Mouse (Mus musculus): ENCODE data around the gene Hlx.

- TF ChIP-seq CTCF (IDR thresholded peaks at IDR 0.05; ENCODE audit: control insufficient read depth, insufficient read depth, insufficient read length) = no peak
- TF ChIP-seq FOSL1 (IDR thresholded peaks at IDR 0.05; ENCODE audit: insufficient read depth, low read length, poor library complexity, severe bottlenecking) = no peak
Measured at GRCm38 (mm10) chr1:184683541-184683940, 48.9 kb downstream of the Hlx start.
